Mouse (Mus musculus): ENCODE data around the gene Krt31.

GRCm38 (mm10) chr11:100067293-100068036 is 17.1 kb upstream of the Krt31 start:
- no peak for TF ChIP-seq POLR2A (IDR thresholded peaks at IDR 0.05; ENCODE audit: low read depth, low read length)
- TF ChIP-seq CTCF (conservative IDR thresholded peaks at IDR 0.05; ENCODE audit: insufficient read depth, insufficient read length, low read depth, low read length), result no peak
